Mouse (Mus musculus): ENCODE results near the gene Hoxa7. TPM values are rescaled to one million over a fixed set of nuclear protein-coding genes. Genes with fewer than 3 reads are reported as not detected.

Gene Hoxa7
- polyA plus RNA-seq, 1 experiment from 2014 or later = not detected

DNA sequence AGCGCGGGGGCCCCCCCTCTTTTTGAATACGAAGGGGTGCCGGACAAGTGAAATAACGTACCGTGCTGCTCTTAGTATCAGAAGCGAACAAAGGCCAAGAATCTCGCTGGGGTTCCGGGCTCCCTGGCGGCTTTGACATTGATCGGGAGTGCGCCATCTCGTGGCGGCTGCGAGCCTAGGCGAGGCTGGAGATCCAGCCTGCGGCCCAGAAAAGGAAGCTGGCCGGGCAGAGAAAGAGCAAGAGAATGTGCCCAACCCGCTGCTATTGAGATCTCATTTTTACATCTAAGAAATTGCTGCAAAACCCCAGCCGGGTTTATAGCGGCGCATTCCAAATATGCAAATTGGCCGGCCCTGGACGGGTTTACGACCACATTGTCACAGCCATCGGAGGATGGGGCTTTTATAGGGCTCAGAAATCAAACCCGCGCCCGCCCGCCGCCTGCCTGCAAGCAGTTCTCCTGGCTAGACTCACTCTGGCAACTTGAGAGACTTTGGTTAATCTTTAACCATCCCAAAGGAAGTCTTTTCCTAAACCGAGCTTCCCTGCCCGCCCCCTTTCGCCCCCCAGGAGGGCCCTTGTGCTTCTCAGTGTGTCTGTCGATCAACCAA lies 18.8 kb upstream of the Hoxa7 start, which contains the start of gene Hoxa10:
TSS of gene Hoxa10 (minus strand) at position 466 of the 612 bp plus-strand sequence.
- no peaks in the 10 kb centered on the region for H3K36me3 ChIP-seq
- peaks cover 3% of the 10 kb centered on the region for H3K4me1 ChIP-seq
- H3K4me3 ChIP-seq = 0 out of 2 replicates have a peak within 1 kb of the TSS, but pooled peaks have one; percentile 20
- peak; percentile 89 for DNase-seq (ENCODE audit: low spot score)
- no peak within 1 kb of the TSS for H3K27ac ChIP-seq (replicated peaks)
- WGBS = 1% methylated on average over 35 of the region's 35 CpGs
- peaks cover 100% of the 10 kb centered on the region for H3K27me3 ChIP-seq (ENCODE audit: low read depth, poor library complexity, severe bottlenecking)
- H3K9me3 ChIP-seq (replicated peaks) = no peaks in the 10 kb centered on the region

GRCm38 (mm10) chr6:52239625-52240388 lies 18.2 kb upstream of the Hoxa7 start:
- WGBS = 3% methylated on average over 30 of the region's 30 CpGs
- Histone ChIP-seq H3K9me3 (replicated peaks) (no peaks in the 10 kb centered on the region), H3K27ac (replicated peaks) (no peak overlapping the region), H3K4me3 (0 out of 2 replicates have a peak overlapping the region, but pooled peaks have one; percentile 20), H3K4me1 (peaks cover under 1% of the 10 kb centered on the region; the same call in 1 of the 2 replicates), H3K27me3 (ENCODE audit: low read depth, poor library complexity, severe bottlenecking) (peaks cover 100% of the 10 kb centered on the region), H3K36me3 (no peaks in the 10 kb centered on the region)
- DNase-seq (ENCODE audit: low spot score) = no peak

GRCm38 (mm10) chr6:52238976-52239375 lies 17.3 kb upstream of the Hoxa7 start:
- 2% methylated on average over 7 of the region's 7 CpGs for WGBS
- no peak for DNase-seq (ENCODE audit: low spot score)
- H3K36me3 ChIP-seq = no peaks in the 10 kb centered on the region
- peaks cover 100% of the 10 kb centered on the region for H3K27me3 ChIP-seq (ENCODE audit: low read depth, poor library complexity, severe bottlenecking)
- H3K4me1 ChIP-seq = 0 out of 2 replicates have a peak, but pooled peaks cover 3% of the 10 kb centered on the region
- no peak overlapping the region for H3K27ac ChIP-seq (replicated peaks)
- H3K4me3 ChIP-seq = no peak overlapping the region
- H3K9me3 ChIP-seq (replicated peaks) = no peaks in the 10 kb centered on the region

DNA sequence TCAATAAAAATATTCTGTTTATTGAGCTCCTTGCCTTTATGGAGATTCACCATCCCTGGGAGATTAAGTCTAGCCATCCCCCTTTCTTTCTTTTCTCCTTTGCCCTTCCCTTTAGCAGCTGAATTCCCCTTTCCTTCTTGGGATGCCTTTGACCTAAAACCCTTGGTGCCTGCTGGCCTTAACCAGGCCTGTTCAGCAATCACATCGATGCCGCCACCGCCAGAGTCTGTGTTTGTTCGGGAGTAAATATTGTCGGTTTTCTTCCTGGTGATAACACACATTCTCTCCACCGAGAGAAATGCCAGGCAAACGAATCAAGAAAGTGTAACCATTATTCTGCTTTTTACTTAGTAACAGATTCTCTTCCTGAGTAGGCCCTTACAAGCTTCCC lies 16.5 kb upstream of the Hoxa7 start:
- Histone ChIP-seq H3K9me3 (replicated peaks) (no peaks in the 10 kb centered on the region), H3K36me3 (no peaks in the 10 kb centered on the region), H3K4me1 (0 out of 2 replicates have a peak, but pooled peaks cover 4% of the 10 kb centered on the region), H3K27me3 (ENCODE audit: low read depth, poor library complexity, severe bottlenecking) (peaks cover 100% of the 10 kb centered on the region), H3K4me3 (no peak overlapping the region), H3K27ac (replicated peaks) (no peak overlapping the region)
- DNase-seq (ENCODE audit: low spot score) = no peak
- 4% methylated on average over 7 of the region's 7 CpGs for WGBS

- Histone ChIP-seq H3K4me1 (0 out of 2 replicates have a peak, but pooled peaks cover 4% of the 10 kb centered on the region), H3K27ac (replicated peaks) (no peak overlapping the region), H3K9me3 (replicated peaks) (no peaks in the 10 kb centered on the region), H3K27me3 (ENCODE audit: low read depth, poor library complexity, severe bottlenecking) (peaks cover 100% of the 10 kb centered on the region), H3K36me3 (no peaks in the 10 kb centered on the region), H3K4me3 (no peak overlapping the region)
- DNase-seq (ENCODE audit: low spot score) = no peak
- WGBS = 8% methylated on average over 10 of the region's 10 CpGs
These were observed 15.9 kb upstream of the Hoxa7 start for GRCm38 (mm10) chr6:52237346-52238154.

DNA sequence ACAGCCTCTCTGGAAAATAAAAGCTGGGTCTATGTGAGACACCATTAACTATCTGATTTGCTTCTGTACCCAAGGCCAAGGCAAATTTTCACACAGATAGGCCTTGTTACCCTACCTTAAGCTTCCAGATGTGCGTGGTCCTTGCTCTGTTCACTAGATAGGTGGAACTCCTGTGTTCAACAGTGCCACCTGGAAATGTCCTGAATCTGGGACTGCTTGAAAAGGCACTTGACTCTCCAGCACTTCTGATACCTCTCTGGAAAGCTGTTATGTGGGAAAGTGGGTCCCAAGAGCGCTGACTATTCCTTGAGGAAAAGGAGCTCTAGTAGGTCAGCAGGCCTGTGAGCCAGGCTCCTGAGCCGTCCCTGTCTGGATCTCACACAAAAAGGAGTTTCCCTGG lies 15.2 kb upstream of the Hoxa7 start:
- DNase-seq (ENCODE audit: low spot score) = no peak
- peaks cover 100% of the 10 kb centered on the region for H3K27me3 ChIP-seq (ENCODE audit: low read depth, poor library complexity, severe bottlenecking)
- WGBS = 5% methylated on average over 3 of the region's 3 CpGs
- no peaks in the 10 kb centered on the region for H3K36me3 ChIP-seq
- H3K27ac ChIP-seq (replicated peaks) = no peak overlapping the region
- H3K4me1 ChIP-seq = 0 out of 2 replicates have a peak, but pooled peaks cover 4% of the 10 kb centered on the region
- H3K4me3 ChIP-seq = no peak overlapping the region
- no peaks in the 10 kb centered on the region for H3K9me3 ChIP-seq (replicated peaks)

DNA sequence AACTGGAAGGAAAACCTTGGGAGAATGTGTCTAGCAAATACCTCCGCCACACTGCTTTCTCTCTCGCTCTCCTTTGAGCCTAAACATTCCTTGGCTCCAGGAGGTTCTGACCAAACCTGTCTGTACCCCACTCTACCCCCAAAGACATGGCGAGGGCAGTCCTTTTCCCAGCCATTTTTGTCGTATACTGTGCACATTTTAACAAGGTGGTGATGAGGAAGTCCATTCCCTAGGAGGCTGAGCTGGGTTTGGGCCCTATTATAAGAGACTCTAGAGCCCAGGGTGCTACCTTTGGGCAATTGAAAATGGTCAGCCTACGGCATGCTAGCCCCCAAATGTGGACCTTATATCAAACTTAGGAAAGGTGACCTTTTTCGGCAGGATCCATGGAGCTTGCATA lies 14.2 kb upstream of the Hoxa7 start:
- 0 out of 2 replicates have a peak, but pooled peaks cover 4% of the 10 kb centered on the region for H3K4me1 ChIP-seq
- no peaks in the 10 kb centered on the region for H3K36me3 ChIP-seq
- DNase-seq (ENCODE audit: low spot score) = no peak
- 24% methylated on average over 6 of the region's 6 CpGs for WGBS
- H3K27ac ChIP-seq (replicated peaks) = no peak overlapping the region
- peaks cover 100% of the 10 kb centered on the region for H3K27me3 ChIP-seq (ENCODE audit: low read depth, poor library complexity, severe bottlenecking)
- no peak overlapping the region for H3K4me3 ChIP-seq
- no peaks in the 10 kb centered on the region for H3K9me3 ChIP-seq (replicated peaks)

DNA sequence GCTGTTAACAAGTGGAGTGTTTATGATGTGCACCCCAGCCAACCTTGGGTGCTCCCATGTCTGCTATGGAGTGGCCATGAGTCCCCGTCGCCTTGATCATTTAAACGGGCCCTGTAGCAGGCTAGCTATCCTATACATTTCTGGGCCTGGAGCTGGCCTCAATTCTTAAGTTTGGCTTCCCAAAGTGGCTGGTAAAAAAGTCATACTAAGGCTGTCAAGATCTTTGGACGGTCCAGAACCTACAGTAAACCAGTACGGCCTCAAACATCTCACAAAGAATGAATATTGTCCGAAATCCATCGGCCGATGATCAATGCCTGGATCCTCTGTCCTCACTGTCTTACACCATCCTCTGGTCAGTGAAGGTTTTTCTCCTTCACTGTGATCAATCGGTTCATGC lies 13.6 kb upstream of the Hoxa7 start:
- no peaks in the 10 kb centered on the region for H3K9me3 ChIP-seq (replicated peaks)
- H3K27me3 ChIP-seq (ENCODE audit: low read depth, poor library complexity, severe bottlenecking) = peaks cover 100% of the 10 kb centered on the region
- H3K36me3 ChIP-seq = no peaks in the 10 kb centered on the region
- no peak overlapping the region for H3K27ac ChIP-seq (replicated peaks)
- no peak for DNase-seq (ENCODE audit: low spot score)
- no peak overlapping the region for H3K4me3 ChIP-seq
- H3K4me1 ChIP-seq = peaks cover 7% of the 10 kb centered on the region; the same call in 1 of the 2 replicates
- WGBS = 32% methylated on average over 9 of the region's 9 CpGs

- no peaks in the 10 kb centered on the region for H3K36me3 ChIP-seq
- no peak overlapping the region for H3K27ac ChIP-seq (replicated peaks)
- 0 out of 2 replicates have a peak overlapping the region, but pooled peaks have one; percentile 11 for H3K4me3 ChIP-seq
- peaks cover 100% of the 10 kb centered on the region for H3K27me3 ChIP-seq (ENCODE audit: low read depth, poor library complexity, severe bottlenecking)
- 2% methylated on average over 68 of the region's 68 CpGs for WGBS
- DNase-seq (ENCODE audit: low spot score) = no peak
- peaks cover 7% of the 10 kb centered on the region; the same call in 1 of the 2 replicates for H3K4me1 ChIP-seq
- H3K9me3 ChIP-seq (replicated peaks) = no peaks in the 10 kb centered on the region
These were observed 12.9 kb upstream of the Hoxa7 start for GRCm38 (mm10) chr6:52234428-52235140.

DNA sequence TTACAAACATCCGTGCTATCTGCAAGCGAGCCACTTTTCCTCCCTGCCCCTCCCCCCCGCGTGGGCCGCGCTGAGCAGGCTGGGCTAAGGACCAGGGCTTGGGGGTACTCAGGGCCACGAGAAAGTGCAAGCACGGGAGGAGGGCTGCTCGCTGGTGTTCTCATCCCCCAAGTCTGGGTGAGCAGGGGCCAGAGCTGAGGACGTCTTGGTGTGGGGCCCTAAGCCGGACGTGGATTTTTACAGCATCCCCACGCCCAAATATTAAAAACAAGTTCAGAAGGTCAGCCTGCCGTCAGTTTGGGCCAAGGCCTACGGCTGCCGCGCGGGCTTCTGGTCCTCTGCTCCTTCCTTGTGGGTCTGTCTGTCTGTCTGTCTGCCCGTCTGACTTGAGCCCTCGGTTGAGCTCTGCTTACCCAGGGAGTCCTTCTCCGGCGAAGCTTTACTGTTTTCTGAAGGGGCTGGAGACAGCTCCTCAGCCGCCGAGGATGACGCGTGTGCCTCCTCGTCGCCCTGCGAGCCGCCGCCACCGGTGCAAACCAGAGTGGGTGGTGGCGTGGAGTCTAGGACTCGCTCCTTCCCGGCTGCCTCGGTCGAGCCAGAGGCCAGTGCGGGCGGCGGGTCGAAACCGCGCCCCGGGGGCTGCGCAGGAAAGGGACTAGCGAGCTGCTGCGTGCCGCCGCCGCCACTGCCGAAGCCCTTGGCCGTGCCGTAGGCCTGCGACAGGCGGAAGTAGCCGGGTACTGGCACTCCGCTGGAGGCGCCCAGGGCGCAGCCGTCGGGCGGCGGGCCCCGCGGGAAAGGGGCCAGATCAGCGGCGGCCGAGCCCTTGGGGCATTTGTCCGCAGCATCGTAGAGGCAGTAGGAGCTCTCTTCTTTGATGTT lies 12.1 kb upstream of the Hoxa7 start:
- no peak overlapping the region for H3K4me3 ChIP-seq
- no peaks in the 10 kb centered on the region for H3K9me3 ChIP-seq (replicated peaks)
- no peaks in the 10 kb centered on the region for H3K36me3 ChIP-seq
- peaks cover 7% of the 10 kb centered on the region; the same call in 1 of the 2 replicates for H3K4me1 ChIP-seq
- WGBS = 1% methylated on average over 70 of the region's 70 CpGs
- no peak overlapping the region for H3K27ac ChIP-seq (replicated peaks)
- peaks cover 100% of the 10 kb centered on the region for H3K27me3 ChIP-seq (ENCODE audit: low read depth, poor library complexity, severe bottlenecking)
- DNase-seq (ENCODE audit: low spot score) = no peak

GRCm38 (mm10) chr6:52232984-52233545 lies 11.4 kb upstream of the Hoxa7 start:
- Histone ChIP-seq H3K27ac (replicated peaks) (no peak overlapping the region), H3K36me3 (no peaks in the 10 kb centered on the region), H3K27me3 (ENCODE audit: low read depth, poor library complexity, severe bottlenecking) (peaks cover 100% of the 10 kb centered on the region), H3K9me3 (replicated peaks) (no peaks in the 10 kb centered on the region), H3K4me3 (no peak overlapping the region), H3K4me1 (peaks cover 7% of the 10 kb centered on the region; the same call in 1 of the 2 replicates)
- WGBS = 3% methylated on average over 23 of the region's 23 CpGs
- DNase-seq (ENCODE audit: low spot score) = no peak
